Mouse (Mus musculus) MEL (cell line): ENCODE results near the gene Ctdspl. TPM values are rescaled to one million over a fixed set of nuclear protein-coding genes. Genes with fewer than 3 reads are reported as not detected.

Experiments used
- DNase-seq: peaks from one replicate; pipeline ENCODE4 v3.0.0; 2011; ENCODE audit warnings: low read depth, low spot score
- H3K27ac ChIP-seq: 2 replicates; pipeline ENCODE4 v1.5.1; 2012; ENCODE audit warnings: low read depth, mild to moderate bottlenecking, control low read depth, low read length, moderate library complexity; ENCODE audit not compliant: control insufficient read depth
- H3K27me3 ChIP-seq, 2 experiments: fragments of 150-350 bp in 1 of 2; sonication (generic) in 1 of 2; 2 replicates each; pipeline ENCODE4 v1.6.1; 2012; ENCODE audit warnings: low read length in 2 of 2, mild to moderate bottlenecking in 2 of 2, improper control_type of control experiment in 1 of 2, moderate library complexity in 1 of 2; ENCODE audit not compliant: insufficient read depth in 2 of 2, control insufficient read depth in 1 of 2
- H3K36me3 ChIP-seq, 2 experiments: 2 replicates each; pipeline ENCODE4 v1.6.1; 2012 to 2014; ENCODE audit warnings: low read length in 2 of 2, improper control_type of control experiment in 1 of 2, inconsistent platforms in 1 of 2, mild to moderate bottlenecking in 1 of 2; ENCODE audit not compliant: insufficient read depth in 2 of 2, control insufficient read depth in 1 of 2
- H3K4me1 ChIP-seq, 2 experiments: fragments of 150-350 bp in 1 of 2; sonication (generic) in 1 of 2; 2 replicates each; pipeline ENCODE4 v1.6.1; 2012; ENCODE audit warnings: low read length in 2 of 2, improper control_type of control experiment in 1 of 2, mild to moderate bottlenecking in 1 of 2; ENCODE audit not compliant: insufficient read depth in 2 of 2, control insufficient read depth in 1 of 2
- H3K4me3 ChIP-seq, 2 experiments: fragments of 150-350 bp in 1 of 2; sonication (generic) in 1 of 2; 2 replicates each; pipeline ENCODE4 v1.5.1; 2012; ENCODE audit warnings: low read depth in 2 of 2, low read length in 2 of 2, mild to moderate bottlenecking in 2 of 2, moderate library complexity in 2 of 2, control low read depth in 1 of 2, improper control_type of control experiment in 1 of 2; ENCODE audit not compliant: control insufficient read depth in 1 of 2, insufficient read depth in 1 of 2
- H3K79me2 ChIP-seq: 2 replicates; pipeline ENCODE4 v1.6.1; 2012; ENCODE audit warnings: mild to moderate bottlenecking, low read length, moderate library complexity; ENCODE audit not compliant: control insufficient read depth, poor library complexity, insufficient read depth
- H3K9ac ChIP-seq: 2 replicates; pipeline ENCODE4 v1.6.1; 2012; ENCODE audit warnings: low read depth, mild to moderate bottlenecking, control low read depth, low read length, moderate library complexity; ENCODE audit not compliant: control insufficient read depth, poor library complexity, severe bottlenecking
- H3K9me3 ChIP-seq: fragments of 150-350 bp; sonication (generic); replicated peaks from 2 replicates; pipeline ENCODE4 v1.6.1; 2012; ENCODE audit warnings: mild to moderate bottlenecking, low read length, improper control_type of control experiment, moderate library complexity; ENCODE audit not compliant: insufficient read depth
- CHD2 ChIP-seq: IDR thresholded peaks from 2 replicates; pipeline ENCODE4 v1.6.1; 2011; ENCODE audit warnings: low read length, improper control_type of control experiment
- CTCF ChIP-seq, 3 experiments: IDR thresholded peaks in 2 of 3; conservative IDR thresholded peaks in 1 of 3; 2 replicates each; pipeline ENCODE4 v1.5.1; 2011 to 2012; ENCODE audit warnings: low read length in 3 of 3, low read depth in 2 of 3, mild to moderate bottlenecking in 2 of 3, improper control_type of control experiment in 1 of 3, inconsistent platforms in 1 of 3, mixed read lengths in 1 of 3, moderate library complexity in 1 of 3; ENCODE audit not compliant: control insufficient read depth in 1 of 3, insufficient read depth in 1 of 3, poor library complexity in 1 of 3, severe bottlenecking in 1 of 3
- E2F4 ChIP-seq: IDR thresholded peaks from 2 replicates; pipeline ENCODE4 v1.6.1; 2011; ENCODE audit warnings: low read depth, low read length, improper control_type of control experiment, borderline replicate concordance
- EP300 ChIP-seq, 2 experiments: IDR thresholded peaks; 2 replicates each; pipeline ENCODE4 v1.6.1; 2011; ENCODE audit warnings: improper control_type of control experiment in 2 of 2, low read length in 2 of 2, low read depth in 1 of 2, mild to moderate bottlenecking in 1 of 2
- ETS1 ChIP-seq: IDR thresholded peaks from 2 replicates; pipeline ENCODE4 v1.6.1; 2012; ENCODE audit warnings: low read depth, mild to moderate bottlenecking, inconsistent platforms, low read length, improper control_type of control experiment, moderate library complexity
- GABPA ChIP-seq: IDR thresholded peaks from 2 replicates; pipeline ENCODE4 v1.6.1; 2012; ENCODE audit warnings: low read depth, mild to moderate bottlenecking, inconsistent platforms, low read length, improper control_type of control experiment, moderate library complexity
- MAFK ChIP-seq: IDR thresholded peaks from 2 replicates; pipeline ENCODE4 v1.6.1; 2011; ENCODE audit warnings: low read depth, mild to moderate bottlenecking, low read length, improper control_type of control experiment, borderline replicate concordance
- MYB ChIP-seq: IDR thresholded peaks from 2 replicates; pipeline ENCODE4 v1.6.1; 2011; ENCODE audit warnings: mild to moderate bottlenecking, low read depth, low read length, improper control_type of control experiment
- MYC ChIP-seq: IDR thresholded peaks from 2 replicates; pipeline ENCODE4 v1.6.1; 2011; ENCODE audit warnings: low read depth, mild to moderate bottlenecking, low read length, improper control_type of control experiment, moderate library complexity
- NRF1 ChIP-seq: IDR thresholded peaks from 2 replicates; pipeline ENCODE4 v1.6.1; 2014; ENCODE audit warnings: low read depth, mild to moderate bottlenecking, inconsistent platforms, low read length, improper control_type of control experiment, moderate library complexity; ENCODE audit not compliant: poor library complexity, insufficient read depth, severe bottlenecking
- POLR2A ChIP-seq, 2 experiments: IDR thresholded peaks; 2 replicates each; pipeline ENCODE4 v1.6.1; 2011 to 2012; ENCODE audit warnings: low read length in 2 of 2, mild to moderate bottlenecking in 2 of 2, control low read depth in 1 of 2, improper control_type of control experiment in 1 of 2, low read depth in 1 of 2, moderate library complexity in 1 of 2; ENCODE audit not compliant: control insufficient read depth in 1 of 2, insufficient read depth in 1 of 2, poor library complexity in 1 of 2
- POLR2AphosphoS5 ChIP-seq: IDR thresholded peaks from 2 replicates; pipeline ENCODE4 v1.6.1; 2012; ENCODE audit warnings: low read depth, borderline replicate concordance, mild to moderate bottlenecking, inconsistent platforms, low read length, moderate library complexity, mixed read lengths
- RAD21 ChIP-seq: IDR thresholded peaks from 2 replicates; pipeline ENCODE4 v1.6.1; 2011; ENCODE audit warnings: mild to moderate bottlenecking, low read depth, low read length, improper control_type of control experiment
- RCOR1 ChIP-seq: IDR thresholded peaks from 2 replicates; pipeline ENCODE4 v1.6.1; 2012; ENCODE audit warnings: low read depth, mild to moderate bottlenecking, inconsistent platforms, low read length, improper control_type of control experiment
- SIN3A ChIP-seq: IDR thresholded peaks from 2 replicates; pipeline ENCODE4 v1.6.1; 2012; ENCODE audit warnings: low read length, improper control_type of control experiment, inconsistent platforms
- SMC3 ChIP-seq: IDR thresholded peaks from 2 replicates; pipeline ENCODE4 v1.6.1; 2011; ENCODE audit warnings: low read depth, low read length, improper control_type of control experiment
- TBP ChIP-seq: IDR thresholded peaks from 2 replicates; pipeline ENCODE4 v1.8.0; 2011; ENCODE audit warnings: low read depth, low read length, improper control_type of control experiment
- UBTF ChIP-seq: IDR thresholded peaks from 2 replicates; pipeline ENCODE4 v1.6.1; 2012; ENCODE audit warnings: low read depth, mild to moderate bottlenecking, inconsistent platforms, low read length, improper control_type of control experiment, moderate library complexity, borderline replicate concordance; ENCODE audit not compliant: insufficient read depth
- ZC3H11A ChIP-seq: IDR thresholded peaks from 2 replicates; pipeline ENCODE4 v1.6.1; 2012; ENCODE audit warnings: low read depth, mild to moderate bottlenecking, inconsistent platforms, low read length, improper control_type of control experiment
- ZMIZ1 ChIP-seq: IDR thresholded peaks from 2 replicates; pipeline ENCODE4 v1.6.1; 2012; ENCODE audit warnings: low read depth, mild to moderate bottlenecking, inconsistent platforms, low read length, improper control_type of control experiment, moderate library complexity
- polyA plus RNA-seq, 2 experiments: library from polyadenylated mRNA; stranded (reverse) in 1 of 2; unstranded in 1 of 2; fragments of >175 nt in 1 of 2; fragments of >200 nt in 1 of 2; gene quantifications; 2 replicates each; pipeline versions ENCODE4 v1.2.1 to v1.2.4; 2012; ENCODE audit warnings: low replicate concordance in 2 of 2, low read depth in 1 of 2; ENCODE audit not compliant: insufficient read length in 2 of 2, insufficient read depth in 1 of 2, missing spikeins in 1 of 2
- total RNA-seq: library from RNA; depleted of rRNA; stranded (reverse); fragments of 300-350 nt; gene quantifications from 2 replicates; pipeline ENCODE4 v1.2.3, GENCODE M21; 2012

The Ctdspl gene
- total and polyA plus RNA-seq, 3 experiments, result 15.3 to 20.7 TPM; not detected in 1

GRCm38 (mm10) chr9:118907934-118908620 lies 18.2 kb upstream of the Ctdspl start:
- TF ChIP-seq CHD2 (no peak), TBP (no peak), POLR2AphosphoS5 (no peak), SMC3 (peak; percentile 95), ZC3H11A (peak; percentile 58), NRF1 (no peak), ZMIZ1 (no peak), RCOR1 (no peak), GABPA (no peak), MAFK (no peak), RAD21 (peak; percentile 76), SIN3A (0 out of 2 replicates have a peak, but pooled peaks have one; percentile 28), MYC (no peak), CTCF (IDR thresholded peaks at IDR 0.05 in 2 of 3, conservative IDR thresholded peaks at IDR 0.05 in 1 of 3; ENCODE audit: control insufficient read depth in 1 of 3, insufficient read depth in 1 of 3, low read depth in 2 of 3, low read length in 3 of 3, poor library complexity in 1 of 3, severe bottlenecking in 1 of 3) (peak; percentile 90 to 93 (median 92)), E2F4 (no peak), UBTF (no peak), EP300 (IDR thresholded peaks at IDR 0.05; ENCODE audit: low read depth in 1 of 2, low read length in 2 of 2) (peak in 1 of 2 experiments; percentile 39; a peak in 1 of 4 replicates)
- TF ChIP-seq, all 39 proteins: peak for 6
- H3K9ac ChIP-seq, result no peak overlapping the region
- peaks cover 0 to under 1% of the 10 kb centered on the region in 2 experiments; a peak in 1 of 4 replicates for H3K36me3 ChIP-seq
- H3K4me1 ChIP-seq, result 0 out of 4 replicates have a peak, but pooled peaks cover 0 to 1% of the 10 kb centered on the region in 2 experiments
- DNase-seq, result peak; percentile 84
- H3K27ac ChIP-seq, result no peak overlapping the region
- H3K4me3 ChIP-seq, result no peak overlapping the region
- peaks cover 0 to under 1% of the 10 kb centered on the region in 2 experiments; a peak in 2 of 4 replicates for H3K27me3 ChIP-seq
- no peaks in the 10 kb centered on the region for H3K9me3 ChIP-seq
- H3K79me2 ChIP-seq, result no peaks in the 10 kb centered on the region

GRCm38 (mm10) chr9:118913048-118913447 lies 13.2 kb upstream of the Ctdspl start:
- Histone ChIP-seq H3K9ac (no peak overlapping the region), H3K36me3 (peaks cover 0 to 4% of the 10 kb centered on the region in 2 experiments; a peak in 2 of 4 replicates), H3K79me2 (no peaks in the 10 kb centered on the region), H3K27ac (no peak overlapping the region), H3K4me1 (peaks cover 3 to 10% of the 10 kb centered on the region in 2 experiments; a peak in 3 of 4 replicates), H3K27me3 (no peaks in the 10 kb centered on the region), H3K4me3 (no peak overlapping the region), H3K9me3 (no peaks in the 10 kb centered on the region)
- TF ChIP-seq MYB, result no peak
- no peak for TF ChIP-seq RAD21
- no peak for TF ChIP-seq POLR2A (IDR thresholded peaks at IDR 0.05; ENCODE audit: control insufficient read depth in 1 of 2, insufficient read depth in 1 of 2, low read depth in 1 of 2, low read length in 2 of 2, poor library complexity in 1 of 2)
- no peak for TF ChIP-seq SIN3A
- TF ChIP-seq EP300 (IDR thresholded peaks at IDR 0.05; ENCODE audit: low read depth in 1 of 2, low read length in 2 of 2), result no peak
- no peak for TF ChIP-seq ETS1
- DNase-seq, result no peak
